Mouse (Mus musculus): ENCODE data around the gene Hist2h2aa1.
"Not testable (repeated sequence)": the region's sequence is repeated elsewhere in the genome, so short reads cannot be mapped to it uniquely, and the experiment has no call there.

The Hist2h2aa1 gene

DNA sequence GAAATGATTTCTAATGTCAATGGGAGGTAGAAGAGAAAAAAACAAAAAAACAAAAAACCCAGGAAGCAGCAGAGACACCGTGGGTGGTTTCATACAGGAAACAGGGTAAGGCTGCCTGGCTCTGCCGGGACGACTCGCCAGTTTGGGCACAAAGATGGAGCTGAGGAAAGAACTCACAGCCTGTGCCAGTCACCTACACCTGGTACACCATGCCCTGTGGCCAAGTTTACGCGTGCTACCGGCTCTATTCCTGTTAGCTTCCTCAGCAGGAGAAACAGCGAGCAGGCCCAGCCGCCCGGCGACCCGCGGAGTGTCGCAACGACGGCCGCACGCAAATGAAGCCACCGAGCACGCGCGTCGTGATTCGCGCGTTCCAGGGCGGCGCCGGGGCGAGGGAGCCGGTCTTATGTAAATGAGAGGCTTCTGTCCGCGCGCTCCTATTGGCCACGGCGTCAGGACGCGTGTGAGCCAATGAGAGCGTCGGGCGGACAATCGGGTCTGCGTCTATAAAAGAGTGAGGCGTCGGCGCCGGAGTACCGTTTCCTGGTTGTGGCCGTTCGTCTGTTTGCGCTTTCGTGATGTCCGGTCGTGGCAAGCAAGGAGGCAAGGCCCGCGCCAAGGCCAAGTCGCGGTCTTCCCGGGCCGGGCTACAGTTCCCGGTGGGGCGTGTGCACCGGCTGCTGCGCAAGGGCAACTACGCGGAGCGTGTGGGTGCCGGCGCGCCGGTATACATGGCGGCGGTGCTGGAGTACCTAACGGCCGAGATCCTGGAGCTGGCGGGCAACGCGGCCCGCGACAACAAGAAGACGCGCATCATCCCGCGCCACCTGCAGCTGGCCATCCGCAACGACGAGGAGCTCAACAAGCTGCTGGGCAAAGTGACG lies at the start of gene Hist2h2aa1:
TSS of gene Hist2h2aa1 (plus strand) at position 495 of the 884 bp plus-strand sequence.
- DNase-seq (ENCODE audit: low spot score in 2 of 2): peak; percentile 88 to 91

GRCm38 (mm10) chr3:96195616-96196313 lies 49.5 kb upstream of the Hist2h2aa1 start:
- DNase-seq (ENCODE audit: low spot score in 2 of 2): no peak

DNA sequence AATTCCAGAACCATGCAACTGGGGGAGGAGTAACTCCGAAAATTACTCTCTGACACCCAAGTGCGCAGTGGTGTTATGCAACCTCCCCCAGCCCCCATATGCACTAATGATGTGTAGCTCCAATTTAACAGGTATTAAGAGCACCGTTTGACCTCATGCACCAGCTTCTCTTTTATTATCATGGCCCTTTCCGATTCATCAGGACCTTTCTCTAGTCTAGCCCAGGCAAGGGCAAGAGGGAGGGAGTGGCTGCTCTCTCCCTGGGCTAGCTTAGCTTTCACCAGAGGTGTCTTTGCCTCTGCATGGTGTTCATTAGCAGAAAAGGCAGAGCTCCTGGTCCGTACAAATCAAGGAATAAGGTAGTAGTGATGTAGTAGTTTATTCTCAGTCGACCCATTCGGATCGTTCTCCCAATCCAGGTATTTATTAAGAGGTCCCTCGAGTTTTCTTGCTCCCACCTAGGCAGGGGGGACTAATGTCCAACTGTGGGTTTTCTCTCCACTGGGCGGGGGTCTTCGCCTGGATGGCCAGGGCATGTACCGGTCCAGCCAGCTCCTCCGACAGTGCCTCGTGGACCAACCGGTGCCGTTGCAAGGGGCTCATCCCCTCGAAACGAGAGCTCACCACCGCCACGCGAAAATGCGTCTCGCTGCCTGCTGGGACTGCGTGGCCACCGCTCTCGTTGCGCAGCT lies 48.7 kb upstream of the Hist2h2aa1 start:
- DNase-seq (ENCODE audit: low spot score in 2 of 2): peak in 1 of 2 experiments; percentile 29

- peak; percentile 92 to 95 for DNase-seq (ENCODE audit: low spot score in 2 of 2)
These were observed 48.1 kb upstream of the Hist2h2aa1 start for GRCm38 (mm10) chr3:96197129-96197749.

DNA sequence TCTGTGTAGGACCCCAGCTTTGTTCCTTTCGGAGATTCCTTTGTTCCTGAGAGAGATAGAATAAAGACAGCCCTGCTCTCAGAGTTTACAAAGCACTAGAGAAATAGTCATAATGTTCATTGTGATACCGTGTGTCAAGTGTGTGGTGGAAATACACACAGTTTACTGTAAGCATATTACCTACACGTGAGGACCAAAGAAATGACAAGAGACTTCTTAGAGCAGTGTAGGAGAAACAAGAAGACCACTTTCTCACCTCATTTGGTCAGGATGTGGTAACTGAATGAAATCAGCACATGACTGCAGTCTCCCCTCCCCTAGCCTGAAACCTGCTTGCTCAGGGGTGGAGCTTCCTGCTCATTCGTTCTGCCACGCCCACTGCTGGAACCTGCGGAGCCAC lies 47.1 kb upstream of the Hist2h2aa1 start:
- DNase-seq (ENCODE audit: low spot score in 2 of 2): no peak

- DNase-seq (ENCODE audit: low spot score in 2 of 2): not testable (repeated sequence)
These were observed 46.6 kb upstream of the Hist2h2aa1 start for GRCm38 (mm10) chr3:96198601-96199251.

DNA sequence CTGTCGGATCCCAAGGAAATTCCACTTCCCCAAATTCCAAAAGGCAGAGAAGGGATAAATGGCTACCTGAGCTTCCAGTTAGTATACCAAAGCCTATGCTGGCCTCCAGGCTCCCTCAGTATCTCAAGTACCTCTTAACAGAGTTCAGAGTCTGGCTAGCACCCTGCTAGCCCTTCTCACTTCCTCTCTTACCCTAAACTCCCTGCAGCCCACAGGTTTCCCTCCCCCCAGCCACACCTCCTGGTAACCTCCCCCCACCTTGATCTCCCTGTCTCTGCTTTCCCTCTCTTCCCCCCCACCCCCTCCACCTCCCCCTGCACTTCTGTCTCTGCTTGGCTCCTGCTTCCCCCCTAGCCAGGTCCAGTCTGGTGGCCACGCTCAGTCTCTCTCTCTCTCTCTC lies 45.6 kb upstream of the Hist2h2aa1 start:
- no peak for DNase-seq (ENCODE audit: low spot score in 2 of 2)

- DNase-seq (ENCODE audit: low spot score in 2 of 2): no peak
These were observed 37.5 kb upstream of the Hist2h2aa1 start for GRCm38 (mm10) chr3:96207819-96208218.

DNA sequence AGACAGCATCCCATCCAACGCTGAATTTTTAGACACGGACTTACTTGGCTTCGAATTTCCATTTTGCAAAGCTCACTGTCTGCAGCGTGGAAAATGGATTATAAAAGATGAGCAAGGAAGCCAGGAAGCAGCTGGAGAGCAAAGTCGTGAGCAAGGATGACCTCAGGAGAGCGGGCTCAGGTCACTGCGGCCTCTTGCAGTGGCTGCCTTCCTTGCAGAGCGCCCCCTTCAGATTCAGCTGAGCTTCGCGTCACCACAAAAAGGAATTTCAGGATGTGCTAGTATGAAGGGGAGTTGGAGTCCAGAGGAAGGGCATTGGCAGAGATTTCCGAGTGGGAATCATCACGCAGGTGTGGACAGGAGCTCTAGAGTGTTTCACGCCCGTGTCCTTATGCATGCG lies 36.1 kb upstream of the Hist2h2aa1 start:
- no peak for DNase-seq (ENCODE audit: low spot score in 2 of 2)

DNA sequence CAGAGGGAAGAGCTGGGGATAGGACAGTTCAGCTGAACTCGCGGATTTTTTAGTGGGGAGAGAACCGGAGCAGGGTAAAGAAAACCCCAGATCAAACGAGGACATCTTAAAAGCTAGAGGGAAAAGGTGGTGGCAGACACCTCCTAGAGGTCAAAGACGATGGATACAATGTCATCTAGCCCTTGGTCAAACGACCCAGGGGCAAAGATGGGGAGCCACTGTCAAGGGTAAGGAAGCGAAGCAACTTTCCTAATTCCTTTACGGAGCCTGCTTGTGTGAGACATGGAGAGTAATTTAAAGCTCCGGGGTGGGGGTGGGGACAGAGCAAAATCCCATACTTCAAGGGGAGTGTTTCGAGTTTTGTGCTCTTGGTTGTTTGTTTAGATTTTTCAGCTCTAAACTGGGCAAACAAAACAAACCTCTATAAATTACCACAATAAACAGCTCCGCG lies 26.1 kb upstream of the Hist2h2aa1 start:
- peak in 1 of 2 experiments; percentile 42 for DNase-seq (ENCODE audit: low spot score in 2 of 2)

DNA sequence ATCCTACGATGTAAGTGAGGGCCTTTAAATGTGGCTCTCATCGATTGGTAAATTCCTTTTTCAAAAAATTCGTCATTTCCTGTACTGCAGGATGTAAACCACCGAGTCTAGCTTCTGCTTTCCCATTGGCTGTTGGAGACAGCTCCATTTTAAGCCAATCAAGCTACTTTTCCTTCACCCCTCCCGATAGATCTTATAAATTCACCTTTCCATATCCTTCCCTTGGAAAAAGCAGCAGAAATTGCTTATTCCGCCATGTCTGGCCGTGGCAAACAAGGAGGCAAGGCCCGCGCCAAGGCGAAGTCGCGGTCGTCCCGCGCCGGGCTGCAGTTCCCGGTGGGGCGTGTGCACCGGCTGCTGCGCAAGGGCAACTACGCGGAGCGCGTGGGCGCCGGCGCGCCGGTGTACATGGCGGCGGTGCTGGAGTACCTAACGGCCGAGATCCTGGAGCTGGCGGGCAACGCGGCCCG lies 25.6 kb upstream of the Hist2h2aa1 start, which contains the start of the genes Bola1 and Hist2h2ab:
TSS of gene Bola1 (minus strand) at position 49 of the 470 bp plus-strand sequence.
TSS of gene Hist2h2ab (plus strand) at position 205 of the 470 bp plus-strand sequence.
- DNase-seq (ENCODE audit: low spot score in 2 of 2): peak; percentile 80 to 84

GRCm38 (mm10) chr3:96220131-96220764 lies 25.0 kb upstream of the Hist2h2aa1 start:
- DNase-seq (ENCODE audit: low spot score in 2 of 2): not testable (repeated sequence)

GRCm38 (mm10) chr3:96220765-96221639 lies 24.3 kb upstream of the Hist2h2aa1 start, which contains the start of the genes Hist2h2ac and Hist2h2be:
Gene Hist2h2ac, minus strand, starts transcription at chr3:96220880.
Gene Hist2h2be, plus strand, starts transcription at chr3:96221119.
- peak; percentile 88 to 93 for DNase-seq (ENCODE audit: low spot score in 2 of 2)

- no peak for DNase-seq (ENCODE audit: low spot score in 2 of 2)
These were observed 23.7 kb upstream of the Hist2h2aa1 start for GRCm38 (mm10) chr3:96221640-96222038.

- DNase-seq (ENCODE audit: low spot score in 2 of 2): no peak
These were observed 22.5 kb upstream of the Hist2h2aa1 start for GRCm38 (mm10) chr3:96222774-96223173.

- no peak for DNase-seq (ENCODE audit: low spot score in 2 of 2)
These were observed 19.9 kb upstream of the Hist2h2aa1 start for GRCm38 (mm10) chr3:96225421-96225820.

DNA sequence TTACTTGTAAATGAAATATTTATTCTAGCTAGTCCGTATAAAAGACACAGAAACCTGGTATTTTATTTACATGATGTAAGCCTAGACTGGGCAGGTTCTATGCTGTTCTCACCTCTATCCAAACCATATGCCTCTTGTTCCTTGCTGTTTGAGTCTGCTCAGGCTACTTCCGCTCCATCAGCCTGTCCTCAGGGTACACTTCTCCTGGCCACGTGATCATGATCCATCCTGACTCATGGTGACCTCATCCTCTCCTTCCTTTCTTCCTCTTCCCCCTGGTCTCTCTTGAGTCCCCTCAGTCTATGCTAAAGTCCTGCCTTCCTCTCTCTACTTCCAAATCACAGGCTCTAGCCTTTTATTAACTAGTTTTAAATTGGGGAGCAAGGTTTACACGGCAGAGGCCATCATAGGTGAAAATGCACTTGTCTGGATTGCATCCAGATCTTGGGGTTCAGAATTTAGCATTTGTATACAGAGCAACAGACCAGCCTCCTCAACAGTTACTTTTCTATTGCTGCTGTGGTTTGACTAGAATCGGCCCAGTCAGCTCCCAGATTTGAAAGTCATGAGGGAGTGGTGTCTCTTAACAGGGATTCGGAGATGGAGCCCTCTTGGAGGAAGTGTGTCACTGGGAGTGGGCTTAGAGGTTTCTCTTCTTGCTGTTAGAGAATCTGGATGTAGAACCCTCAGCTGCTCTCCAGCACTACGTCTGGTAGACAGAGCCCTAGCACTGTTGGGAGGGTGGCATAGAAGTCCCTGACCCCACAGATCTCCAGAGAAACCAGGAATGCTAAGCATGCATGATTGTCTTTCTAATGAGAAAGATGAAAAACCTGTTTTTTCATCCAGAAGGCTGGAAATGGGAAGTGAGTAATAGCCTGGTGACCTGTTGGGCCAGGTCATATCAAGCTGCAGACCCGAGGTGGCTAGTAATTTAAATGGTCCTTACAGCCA lies 18.3 kb upstream of the Hist2h2aa1 start:
- DNase-seq (ENCODE audit: low spot score in 2 of 2): no peak

DNA sequence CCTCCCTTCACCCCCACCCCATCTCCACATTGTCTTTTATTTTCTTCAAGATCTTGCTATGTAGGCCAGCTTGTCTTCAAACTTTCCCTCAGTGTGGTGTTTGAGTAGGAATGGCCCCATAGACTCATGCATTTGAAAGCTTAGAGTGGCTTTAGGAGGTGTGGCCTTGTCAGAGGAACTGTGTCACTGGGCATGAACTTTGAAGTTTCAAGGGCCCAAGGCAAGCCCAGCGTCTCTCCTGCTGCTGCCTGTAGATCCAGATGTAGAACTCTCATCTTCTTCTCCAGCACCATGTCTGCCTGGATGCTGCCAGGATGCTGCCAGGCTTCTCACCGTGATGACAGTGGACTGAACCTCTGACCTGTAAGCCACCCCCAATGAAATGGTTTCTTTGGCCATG lies 16.5 kb upstream of the Hist2h2aa1 start:
- no peak for DNase-seq (ENCODE audit: low spot score in 2 of 2)

All from frontal cortex, postnatal 36 days (tissue).